Mouse (Mus musculus) thymus, postnatal 25 days (tissue): ENCODE measurements around the gene Kcna4.

Experiments
- DNase-seq: peaks from one replicate; pipeline ENCODE4 v3.0.0; 2022

The Kcna4 gene

DNA sequence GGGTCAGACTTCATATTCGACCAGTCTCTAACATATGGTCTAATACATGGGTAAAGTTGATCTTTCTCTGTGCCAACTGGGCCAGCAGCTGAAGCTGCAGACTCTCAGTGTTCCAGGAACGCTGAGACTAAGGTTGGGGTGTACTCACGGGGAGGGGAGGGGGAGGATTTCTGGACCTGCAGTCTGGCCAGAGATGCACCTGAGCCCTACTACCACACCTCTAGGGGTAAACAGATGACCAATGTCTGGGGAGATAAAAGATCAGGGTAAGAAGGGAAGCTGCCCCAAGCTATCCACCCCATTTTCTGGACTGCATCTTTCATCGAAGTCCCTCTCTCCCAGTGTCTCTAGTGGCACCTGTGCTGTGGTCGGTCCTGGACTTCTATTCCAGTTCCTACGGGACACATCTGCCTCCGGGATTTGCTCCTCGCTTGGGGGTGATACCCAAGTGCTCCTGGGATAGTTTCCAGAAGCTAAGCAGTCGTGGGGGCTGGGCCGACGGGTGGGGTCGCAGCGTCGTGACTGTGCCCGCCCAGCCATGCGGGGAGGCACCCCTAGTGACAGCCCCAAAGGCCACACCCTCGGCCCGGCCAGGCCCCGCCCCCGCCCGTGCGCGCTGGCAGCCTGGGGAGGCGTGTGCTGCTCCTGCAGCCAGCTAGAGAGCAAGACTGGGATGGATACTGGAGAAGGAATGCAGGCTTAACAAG, at the start of gene Kcna4:
Gene Kcna4 (plus strand): TSS at position 650 of the 707 bp plus-strand sequence.
- DNase-seq, result no peak

DNA sequence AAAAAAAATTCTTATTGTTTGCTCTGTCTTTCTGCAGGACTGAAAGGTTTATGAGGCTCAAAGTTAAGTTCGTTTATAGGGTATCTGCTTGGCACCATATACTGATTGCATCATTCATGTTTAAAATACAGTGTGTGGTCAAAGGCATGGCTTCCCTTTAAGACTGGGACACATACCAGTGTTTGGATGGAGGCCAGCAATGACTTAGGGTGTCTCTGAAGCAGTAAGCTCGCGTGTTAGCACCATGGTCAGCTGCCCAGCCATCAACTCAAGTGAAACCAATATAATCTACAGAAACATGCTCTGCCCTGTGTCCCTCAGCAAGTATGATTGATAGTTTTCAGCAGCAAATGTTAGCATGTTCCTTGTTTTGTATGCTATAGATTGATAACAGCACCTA, 32.3 kb upstream of the Kcna4 start:
- no peak for DNase-seq

DNA sequence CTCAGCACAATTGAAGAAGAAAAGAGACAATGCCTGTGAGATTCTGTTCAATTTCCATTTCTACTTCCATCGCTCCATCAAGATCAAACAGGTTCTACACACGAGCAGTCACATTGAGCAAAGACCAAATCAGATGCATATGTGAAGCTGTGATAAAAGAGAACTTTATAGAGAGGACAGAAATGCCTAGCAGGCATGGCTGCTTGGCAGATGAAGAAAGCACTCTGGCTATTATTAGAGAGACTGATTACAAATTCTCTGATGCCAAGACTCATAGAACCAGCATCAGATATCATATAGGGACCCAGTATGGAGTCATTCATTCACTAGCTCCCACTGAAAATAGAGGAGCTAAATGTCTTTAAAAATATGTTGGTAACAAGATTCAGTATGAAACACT, 24.2 kb upstream of the Kcna4 start:
- DNase-seq, result no peak

GRCm38 (mm10) chr2:107270050-107270449, 20.4 kb upstream of the Kcna4 start:
- no peak for DNase-seq

- no peak for DNase-seq
Observed at GRCm38 (mm10) chr2:107290697-107291019, 219 bp downstream of the Kcna4 start.

- no peak for DNase-seq
Observed at GRCm38 (mm10) chr2:107291142-107291541, 703 bp downstream of the Kcna4 start.

DNA sequence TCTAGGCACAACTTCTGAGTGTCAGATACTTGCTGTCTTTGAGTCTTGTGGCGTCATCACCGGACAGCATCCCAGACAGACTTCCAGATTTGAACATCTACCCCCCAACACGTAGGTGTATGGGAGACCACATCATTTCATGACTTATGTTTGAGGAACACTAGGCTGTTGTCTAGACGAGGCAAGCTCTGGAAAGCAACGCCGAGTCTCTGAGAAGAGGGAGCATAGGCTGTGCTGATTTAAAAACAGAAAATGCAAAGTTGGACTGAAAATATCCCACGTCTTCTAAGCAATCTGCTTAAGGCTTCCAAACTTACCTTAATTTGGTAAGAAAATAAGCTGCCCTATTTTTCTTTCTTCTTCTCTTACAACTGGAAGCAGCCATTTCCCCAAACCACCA, 4.1 kb downstream of the Kcna4 start:
- DNase-seq, result no peak

- DNase-seq, result no peak
Observed at GRCm38 (mm10) chr2:107301886-107302285, 11.4 kb downstream of the Kcna4 start.

DNA sequence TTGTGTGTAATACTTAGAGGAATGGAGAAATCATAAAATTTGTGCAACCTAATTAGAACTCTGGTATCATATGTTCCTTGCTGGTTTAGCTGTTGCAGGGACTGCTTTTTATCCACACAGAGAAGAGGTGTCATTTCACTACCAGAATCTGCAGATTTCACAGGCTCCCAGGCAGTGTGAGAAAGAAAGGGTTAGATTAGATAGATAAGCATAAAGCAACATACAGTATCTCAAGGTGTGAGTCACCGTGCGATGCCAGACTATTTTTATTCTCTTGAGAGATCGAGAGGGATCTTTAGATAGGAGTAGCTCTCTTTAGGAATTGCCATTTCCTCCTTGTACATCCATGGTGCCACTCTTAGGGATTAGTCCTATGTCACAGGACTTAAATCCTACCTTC, 14.3 kb downstream of the Kcna4 start:
- no peak for DNase-seq

- no peak for DNase-seq
Observed at GRCm38 (mm10) chr2:107306077-107306476, 15.6 kb downstream of the Kcna4 start.

GRCm38 (mm10) chr2:107318636-107319035, 28.2 kb downstream of the Kcna4 start:
- no peak for DNase-seq

GRCm38 (mm10) chr2:107321596-107322226, 31.3 kb downstream of the Kcna4 start:
- DNase-seq, result no peak

DNA sequence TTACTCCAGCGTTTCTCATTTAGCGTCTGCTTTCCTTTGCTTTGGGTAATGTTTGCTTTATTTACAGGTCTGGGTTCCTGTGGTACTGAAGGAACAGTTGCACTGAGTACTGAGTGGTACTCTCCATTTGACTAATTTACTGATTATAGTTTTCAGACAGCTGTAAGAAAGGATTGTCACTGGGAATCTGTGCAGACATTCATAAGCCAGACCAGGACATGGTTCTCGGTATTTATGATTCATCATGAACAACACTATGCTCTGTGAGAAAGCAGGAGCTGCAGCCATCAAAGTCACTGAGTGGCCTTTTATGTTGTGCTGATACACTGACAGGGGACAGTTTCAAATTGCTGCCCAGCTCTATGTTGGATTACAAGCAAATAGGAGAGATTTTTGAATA, 33.7 kb downstream of the Kcna4 start:
- no peak for DNase-seq

DNA sequence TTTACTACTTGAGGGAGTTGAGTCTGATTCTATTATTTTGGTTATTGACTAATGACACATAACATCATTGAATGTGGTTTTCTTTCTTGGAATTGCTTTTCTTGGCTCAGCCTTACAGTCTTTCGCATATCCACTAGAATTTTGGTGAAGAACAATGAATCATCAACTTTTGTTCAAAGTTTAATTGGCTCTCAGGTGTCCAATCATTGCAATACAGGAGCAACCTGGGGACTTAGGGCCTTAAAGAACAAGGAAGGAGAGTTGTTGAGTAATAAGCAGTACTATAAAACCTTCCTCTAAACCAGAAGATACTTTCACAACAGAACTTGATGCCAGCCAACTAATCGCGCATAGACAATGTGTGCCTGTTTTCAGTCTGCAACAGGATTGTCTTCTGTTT, 36.8 kb downstream of the Kcna4 start:
- no peak for DNase-seq

DNA sequence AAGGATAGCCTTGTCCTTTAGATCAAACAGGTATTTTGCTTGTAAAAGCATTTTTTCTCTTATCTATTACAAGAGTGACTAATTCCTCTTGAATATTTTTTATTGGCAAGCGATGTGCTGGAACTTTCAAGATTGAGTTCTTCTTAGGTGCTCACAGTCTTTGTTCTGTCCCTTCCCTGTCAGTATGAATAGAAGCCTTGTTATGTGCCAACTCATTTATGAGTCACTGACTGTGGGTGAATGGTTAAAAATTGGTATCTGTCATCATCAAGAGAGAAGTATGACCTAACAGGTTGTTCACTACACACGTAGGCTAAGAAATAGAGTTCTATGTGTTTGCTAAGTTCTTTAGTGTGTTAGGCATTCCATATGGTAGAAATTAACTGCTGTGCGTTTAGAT, 50.9 kb downstream of the Kcna4 start:
- no peak for DNase-seq

- no peak for DNase-seq
Observed at GRCm38 (mm10) chr2:107344807-107345206, 54.4 kb downstream of the Kcna4 start.

- DNase-seq, result no peak
Observed at GRCm38 (mm10) chr2:107345299-107345698, 54.9 kb downstream of the Kcna4 start.
